Mouse (Mus musculus) heart, embryonic 13.5 days (tissue): ENCODE results near the gene Abhd12. TPM values are rescaled to one million over a fixed set of nuclear protein-coding genes. Genes with fewer than 3 reads are reported as not detected.

Source experiments
- ATAC-seq: fragments of 200-750 bp; cut with Nextera tagmentation; 2 replicates; pipeline ENCODE4 v1.8.0; 2017; ENCODE audit warnings: moderate TSS enrichment; ENCODE audit not compliant: insufficient number of reproducible peaks, low FRiP score, low TSS enrichment; ENCODE audit errors: extremely low read depth
- H3K27ac ChIP-seq: fragments of 300-500 bp; sonication (generic); replicated peaks from 2 replicates; pipeline ENCODE4 v1.5.1; 2015; ENCODE audit warnings: moderate library complexity, mild to moderate bottlenecking, inconsistent platforms
- H3K27me3 ChIP-seq: fragments of 300-500 bp; sonication (generic); replicated peaks from 2 replicates; pipeline ENCODE4 v1.6.1; 2015; ENCODE audit warnings: mild to moderate bottlenecking, inconsistent platforms
- H3K36me3 ChIP-seq: fragments of 300-500 bp; sonication (generic); 2 replicates; pipeline ENCODE4 v1.6.1; 2015; ENCODE audit warnings: mild to moderate bottlenecking, inconsistent platforms
- H3K4me1 ChIP-seq: fragments of 300-500 bp; sonication (generic); 2 replicates; pipeline ENCODE4 v1.6.1; 2015; ENCODE audit warnings: inconsistent platforms
- H3K4me2 ChIP-seq: fragments of 300-500 bp; sonication (generic); 2 replicates; pipeline ENCODE4 v1.6.1; 2015; ENCODE audit warnings: inconsistent platforms, mild to moderate bottlenecking, moderate library complexity
- H3K4me3 ChIP-seq: fragments of 300-500 bp; sonication (generic); 2 replicates; pipeline ENCODE4 v1.5.1; 2015; ENCODE audit warnings: moderate library complexity, mild to moderate bottlenecking, inconsistent platforms
- H3K9ac ChIP-seq: fragments of 300-500 bp; sonication (generic); 2 replicates; pipeline ENCODE4 v1.6.1; 2015; ENCODE audit warnings: inconsistent platforms, mild to moderate bottlenecking, moderate library complexity
- H3K9me3 ChIP-seq: fragments of 300-500 bp; sonication (generic); 2 replicates; pipeline ENCODE4 v1.6.1; 2016; ENCODE audit warnings: inconsistent platforms
- WGBS: fragments of 180-500 bp; shearing (Covaris S2); methylation state at CpG from one replicate; pipeline ENCODE4 v1.1.7; 2015; ENCODE audit warnings: mixed read lengths; 5-methylcytosine and 5-hydroxymethylcytosine counted together
- polyA plus RNA-seq: library from polyadenylated mRNA; unstranded; fragments of >200 nt; fragmentation: Nextera tagmentation; extraction: Ambion mirVana; gene quantifications from 2 replicates; pipeline ENCODE4 v1.2.1, GENCODE M21; 2015

The Abhd12 gene
- polyA plus RNA-seq, 1 experiment from 2014 or later = 42.3 TPM

GRCm38 (mm10) chr2:150844798-150845197 is 59.7 kb downstream of the Abhd12 start:
- Histone ChIP-seq H3K4me1 (peaks cover 5% of the 10 kb centered on the region; the same call in 1 of the 2 replicates), H3K36me3 (peaks cover 4% of the 10 kb centered on the region; the same call in 1 of the 2 replicates), H3K4me3 (no peak overlapping the region), H3K4me2 (no peak overlapping the region), H3K27me3 (no peaks in the 10 kb centered on the region), H3K9me3 (no peaks in the 10 kb centered on the region), H3K27ac (no peak overlapping the region), H3K9ac (no peak overlapping the region)
- ATAC-seq = no peak
- WGBS = 67% methylated on average over 1 of the region's 1 CpGs

GRCm38 (mm10) chr2:150842049-150842461 is 62.5 kb downstream of the Abhd12 start:
- Histone ChIP-seq H3K4me3 (no peak overlapping the region), H3K4me1 (peaks cover 6% of the 10 kb centered on the region; the same call in 1 of the 2 replicates), H3K4me2 (no peak overlapping the region), H3K9me3 (no peaks in the 10 kb centered on the region), H3K9ac (no peak overlapping the region), H3K27ac (no peak overlapping the region), H3K27me3 (no peaks in the 10 kb centered on the region), H3K36me3 (peaks cover 11% of the 10 kb centered on the region)
- ATAC-seq = no peak
- WGBS = 73% methylated on average over 7 of the region's 7 CpGs

GRCm38 (mm10) chr2:150841109-150841508 is 63.4 kb downstream of the Abhd12 start:
- Histone ChIP-seq H3K27ac (no peak overlapping the region), H3K27me3 (no peaks in the 10 kb centered on the region), H3K9me3 (no peaks in the 10 kb centered on the region), H3K4me2 (no peak overlapping the region), H3K4me3 (no peak overlapping the region), H3K9ac (no peak overlapping the region), H3K36me3 (peaks cover 15% of the 10 kb centered on the region), H3K4me1 (peaks cover 3% of the 10 kb centered on the region; the same call in 1 of the 2 replicates)
- no peak for ATAC-seq
- 77% methylated on average over 11 of the region's 11 CpGs for WGBS

DNA sequence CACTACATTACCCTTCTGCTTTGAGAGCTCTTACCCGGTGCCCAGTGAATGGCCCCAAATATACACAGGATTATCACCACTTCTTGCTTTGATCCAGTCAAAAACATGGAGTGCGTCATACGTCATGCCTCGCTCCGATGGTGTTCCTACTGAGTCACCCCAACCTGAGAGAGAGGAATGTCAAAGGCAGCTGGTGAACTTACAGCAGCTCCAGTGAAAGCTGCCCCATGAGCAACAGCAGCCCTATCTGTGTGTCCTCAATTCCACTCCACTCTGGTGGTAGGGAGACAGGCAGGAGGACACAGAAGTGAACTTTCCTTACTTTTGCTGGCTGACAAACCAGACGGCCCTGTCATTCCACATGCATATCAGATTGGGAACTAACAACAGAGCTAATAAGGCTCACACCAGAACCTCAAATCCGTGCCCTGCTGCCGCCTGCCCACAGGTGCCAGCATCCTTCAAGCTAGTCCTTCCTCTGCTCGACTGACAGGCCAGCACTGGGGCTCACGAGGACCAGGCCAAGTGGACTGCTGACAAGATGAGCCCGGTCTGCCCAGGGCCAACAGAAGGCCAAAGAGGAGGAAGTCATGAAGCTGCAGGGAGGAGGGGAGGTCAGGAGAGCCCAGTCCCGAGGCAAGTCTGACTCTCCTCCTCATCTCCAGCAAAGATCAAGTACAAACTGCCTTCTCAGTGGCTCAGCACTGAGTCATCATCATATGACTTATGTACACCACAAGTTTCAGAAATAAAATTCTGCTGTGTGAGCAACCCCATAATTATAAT is 64.7 kb downstream of the Abhd12 start:
- 61% methylated on average over 12 of the region's 12 CpGs for WGBS
- Histone ChIP-seq H3K9me3 (no peaks in the 10 kb centered on the region), H3K27me3 (no peaks in the 10 kb centered on the region), H3K9ac (no peak overlapping the region), H3K4me2 (no peak overlapping the region), H3K36me3 (peaks cover 13% of the 10 kb centered on the region), H3K4me1 (peaks cover 3% of the 10 kb centered on the region; the same call in 1 of the 2 replicates), H3K27ac (0 out of 2 replicates have a peak overlapping the region, but pooled peaks have one; percentile 20), H3K4me3 (no peak overlapping the region)
- no peak for ATAC-seq

- H3K27ac ChIP-seq = no peak overlapping the region
- no peak for ATAC-seq
- H3K9ac ChIP-seq = no peak overlapping the region
- peaks cover 3% of the 10 kb centered on the region; the same call in 1 of the 2 replicates for H3K4me1 ChIP-seq
- 92% methylated on average over 3 of the region's 3 CpGs for WGBS
- H3K4me3 ChIP-seq = no peak overlapping the region
- no peaks in the 10 kb centered on the region for H3K9me3 ChIP-seq
- no peaks in the 10 kb centered on the region for H3K27me3 ChIP-seq
- H3K36me3 ChIP-seq = peaks cover 34% of the 10 kb centered on the region
- no peak overlapping the region for H3K4me2 ChIP-seq
Measured at GRCm38 (mm10) chr2:150837781-150838180, 66.8 kb downstream of the Abhd12 start.

GRCm38 (mm10) chr2:150836906-150837305 is 67.6 kb downstream of the Abhd12 start:
- H3K4me3 ChIP-seq = no peak overlapping the region
- H3K4me2 ChIP-seq = no peak overlapping the region
- H3K9ac ChIP-seq = no peak overlapping the region
- 78% methylated on average over 15 of the region's 15 CpGs for WGBS
- H3K9me3 ChIP-seq = no peaks in the 10 kb centered on the region
- H3K36me3 ChIP-seq = peaks cover 43% of the 10 kb centered on the region
- H3K4me1 ChIP-seq = peaks cover 3% of the 10 kb centered on the region; the same call in 1 of the 2 replicates
- no peak for ATAC-seq
- no peaks in the 10 kb centered on the region for H3K27me3 ChIP-seq
- H3K27ac ChIP-seq = no peak overlapping the region

DNA sequence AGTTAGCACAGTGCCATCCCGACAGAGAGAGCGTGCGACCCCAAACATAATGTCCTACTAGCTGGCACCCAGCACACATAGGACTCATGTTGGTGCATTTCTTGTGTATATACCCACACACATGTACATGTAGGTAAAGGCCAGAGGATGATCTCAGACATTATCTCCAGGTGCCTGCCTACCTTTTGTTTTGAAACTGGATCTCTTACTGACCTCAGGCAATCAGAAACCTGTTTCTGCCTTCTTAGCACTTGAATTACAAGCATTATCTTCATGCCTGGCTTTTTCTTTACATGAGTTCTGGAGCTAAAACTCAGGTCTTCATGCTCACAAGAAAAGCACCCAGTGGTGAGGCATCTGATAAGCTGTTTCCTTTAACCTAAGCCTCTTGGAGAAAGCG is 68.6 kb downstream of the Abhd12 start:
- no peaks in the 10 kb centered on the region for H3K27me3 ChIP-seq
- no peaks in the 10 kb centered on the region for H3K9me3 ChIP-seq
- no peak for ATAC-seq
- H3K4me2 ChIP-seq = no peak overlapping the region
- no peak overlapping the region for H3K27ac ChIP-seq
- H3K4me1 ChIP-seq = peaks cover 3% of the 10 kb centered on the region; the same call in 1 of the 2 replicates
- H3K36me3 ChIP-seq = peaks cover 52% of the 10 kb centered on the region
- no peak overlapping the region for H3K9ac ChIP-seq
- H3K4me3 ChIP-seq = no peak overlapping the region
- 89% methylated on average over 4 of the region's 4 CpGs for WGBS

GRCm38 (mm10) chr2:150834616-150835015 is 69.9 kb downstream of the Abhd12 start:
- Histone ChIP-seq H3K4me3 (no peak overlapping the region), H3K27me3 (no peaks in the 10 kb centered on the region), H3K4me1 (peaks cover under 1% of the 10 kb centered on the region; the same call in 1 of the 2 replicates), H3K9ac (no peak overlapping the region), H3K4me2 (no peak overlapping the region), H3K27ac (no peak overlapping the region), H3K9me3 (no peaks in the 10 kb centered on the region), H3K36me3 (peaks cover 66% of the 10 kb centered on the region)
- 83% methylated on average over 7 of the region's 7 CpGs for WGBS
- ATAC-seq = no peak

DNA sequence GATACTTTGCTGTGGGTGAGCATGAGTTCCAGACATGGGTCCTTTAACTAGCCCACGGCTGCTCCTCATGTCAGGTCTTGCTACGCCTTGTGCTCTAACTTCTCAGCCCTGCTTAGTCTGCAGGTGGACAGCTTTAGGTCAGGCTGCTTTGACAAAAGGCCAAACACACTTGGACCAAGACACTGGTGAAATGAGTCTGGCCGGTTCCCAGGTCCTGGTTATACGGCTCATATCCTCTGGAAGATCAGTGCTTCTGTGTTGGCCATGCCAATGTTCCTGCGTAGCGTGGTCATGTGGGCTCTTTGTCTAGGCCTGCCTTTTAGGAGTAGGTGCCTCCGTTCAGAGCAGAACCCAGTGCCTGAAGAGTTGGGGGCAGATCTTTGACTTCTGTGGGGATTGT is 72.5 kb downstream of the Abhd12 start:
- no peaks in the 10 kb centered on the region for H3K27me3 ChIP-seq
- H3K4me3 ChIP-seq = no peak overlapping the region
- H3K27ac ChIP-seq = no peak overlapping the region
- peaks cover 84% of the 10 kb centered on the region for H3K36me3 ChIP-seq
- WGBS = 92% methylated on average over 7 of the region's 7 CpGs
- no peaks in the 10 kb centered on the region for H3K4me1 ChIP-seq
- no peak overlapping the region for H3K9ac ChIP-seq
- H3K9me3 ChIP-seq = no peaks in the 10 kb centered on the region
- H3K4me2 ChIP-seq = no peak overlapping the region
- ATAC-seq = no peak

DNA sequence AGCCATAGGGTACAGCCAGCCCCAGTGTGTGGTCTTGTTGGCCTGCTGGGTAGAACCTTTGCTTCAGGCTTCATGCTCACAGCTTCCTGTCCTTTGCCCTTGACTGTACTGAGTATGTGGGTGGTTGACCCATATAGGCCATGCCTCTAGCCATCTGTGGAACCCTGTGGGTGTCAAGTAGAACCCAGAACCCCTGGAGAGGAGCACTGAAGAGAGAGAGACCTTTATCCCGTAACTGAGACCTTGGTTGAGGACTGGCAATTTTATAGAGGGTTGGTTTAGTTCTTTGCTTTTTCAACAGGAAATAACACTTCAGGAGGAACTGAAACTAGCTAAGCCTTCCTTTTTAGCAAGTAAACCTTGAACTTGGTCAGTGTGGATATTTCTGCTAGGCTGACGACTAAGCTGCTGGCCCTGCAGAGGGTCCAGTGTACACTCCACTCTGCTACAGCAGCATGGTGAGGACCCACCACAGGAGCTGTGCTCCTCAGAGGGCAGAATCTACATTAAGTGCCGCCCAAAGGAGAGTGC is 73.6 kb downstream of the Abhd12 start:
- Histone ChIP-seq H3K9ac (no peak overlapping the region), H3K9me3 (no peaks in the 10 kb centered on the region), H3K4me2 (no peak overlapping the region), H3K36me3 (peaks cover 92% of the 10 kb centered on the region), H3K4me1 (no peaks in the 10 kb centered on the region), H3K27me3 (no peaks in the 10 kb centered on the region), H3K4me3 (no peak overlapping the region), H3K27ac (no peak overlapping the region)
- 77% methylated on average over 3 of the region's 3 CpGs for WGBS
- ATAC-seq = no peak

- no peak for ATAC-seq
Measured at GRCm38 (mm10) chr2:150830011-150830410, 74.5 kb downstream of the Abhd12 start.

More at GRCm38 (mm10) chr2:150830011-150830410, 74.5 kb downstream of the Abhd12 start:
- H3K9me3 ChIP-seq = no peaks in the 10 kb centered on the region
- H3K9ac ChIP-seq = no peak overlapping the region
- H3K4me2 ChIP-seq = no peak overlapping the region
- no peaks in the 10 kb centered on the region for H3K4me1 ChIP-seq
- no peak overlapping the region for H3K4me3 ChIP-seq
- H3K27me3 ChIP-seq = no peaks in the 10 kb centered on the region
- 89% methylated on average over 2 of the region's 2 CpGs for WGBS
- no peak overlapping the region for H3K27ac ChIP-seq
- peaks cover 100% of the 10 kb centered on the region for H3K36me3 ChIP-seq
